Mouse (Mus musculus) gastrocnemius, postnatal 10 days (tissue): ENCODE results near the gene Agap2. TPM values are rescaled to one million over a fixed set of nuclear protein-coding genes. Genes with fewer than 3 reads are reported as not detected.
"Not testable (repeated sequence)": the region's sequence is repeated elsewhere in the genome, so short reads cannot be mapped to it uniquely, and the experiment has no call there.

Experiments used
- DNase-seq: peaks from one replicate; pipeline ENCODE4 v3.0.0; 2021; ENCODE audit warnings: mixed read lengths
- total RNA-seq, 2 experiments: library from RNA; stranded (reverse); gene quantifications; 2 replicates each; pipeline ENCODE4 v1.2.3; 2021

The Agap2 gene
- total RNA-seq, 2 experiments from 2014 or later = 2.7 to 3.4 TPM

DNA sequence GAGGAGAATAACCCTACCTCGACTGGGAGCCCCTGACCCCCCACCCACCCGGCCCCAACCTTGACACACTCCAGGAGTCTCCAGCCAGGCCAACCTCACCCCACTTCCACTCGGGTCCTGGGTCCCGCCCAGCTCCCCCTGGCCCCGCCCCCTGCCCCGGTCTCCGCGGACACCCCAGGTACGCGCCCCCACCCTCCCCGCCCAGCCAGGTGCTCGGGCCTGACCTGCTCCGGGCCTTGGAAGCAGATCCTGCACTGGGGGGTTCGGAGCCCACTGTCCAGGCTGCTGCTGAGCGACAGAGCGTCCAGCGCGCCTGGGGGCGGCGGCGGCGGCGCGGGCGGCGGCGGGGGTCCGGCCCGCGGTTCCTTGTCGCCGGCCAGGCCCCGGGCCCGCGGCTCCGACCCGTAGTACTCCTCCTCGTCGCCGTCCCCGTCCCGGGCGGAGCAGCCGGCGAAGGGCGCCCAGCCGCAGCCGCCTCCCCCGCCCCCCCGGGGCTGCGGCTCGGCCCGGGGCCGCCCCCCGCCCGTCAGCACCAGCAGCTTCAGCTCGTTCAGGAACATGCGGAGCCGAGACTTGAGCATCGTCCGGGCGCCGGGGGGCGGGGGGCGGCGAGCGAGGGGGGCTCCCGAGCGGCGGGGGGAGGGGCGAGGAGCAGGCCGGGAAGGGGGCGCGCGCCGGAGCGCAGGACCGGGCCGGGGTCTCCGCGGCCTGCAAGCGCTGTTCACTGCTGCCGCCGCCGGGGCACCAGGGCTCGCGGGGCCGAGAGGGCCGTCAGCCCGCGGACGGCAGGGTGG lies 15.7 kb upstream of the Agap2 start:
- DNase-seq = no peak

DNA sequence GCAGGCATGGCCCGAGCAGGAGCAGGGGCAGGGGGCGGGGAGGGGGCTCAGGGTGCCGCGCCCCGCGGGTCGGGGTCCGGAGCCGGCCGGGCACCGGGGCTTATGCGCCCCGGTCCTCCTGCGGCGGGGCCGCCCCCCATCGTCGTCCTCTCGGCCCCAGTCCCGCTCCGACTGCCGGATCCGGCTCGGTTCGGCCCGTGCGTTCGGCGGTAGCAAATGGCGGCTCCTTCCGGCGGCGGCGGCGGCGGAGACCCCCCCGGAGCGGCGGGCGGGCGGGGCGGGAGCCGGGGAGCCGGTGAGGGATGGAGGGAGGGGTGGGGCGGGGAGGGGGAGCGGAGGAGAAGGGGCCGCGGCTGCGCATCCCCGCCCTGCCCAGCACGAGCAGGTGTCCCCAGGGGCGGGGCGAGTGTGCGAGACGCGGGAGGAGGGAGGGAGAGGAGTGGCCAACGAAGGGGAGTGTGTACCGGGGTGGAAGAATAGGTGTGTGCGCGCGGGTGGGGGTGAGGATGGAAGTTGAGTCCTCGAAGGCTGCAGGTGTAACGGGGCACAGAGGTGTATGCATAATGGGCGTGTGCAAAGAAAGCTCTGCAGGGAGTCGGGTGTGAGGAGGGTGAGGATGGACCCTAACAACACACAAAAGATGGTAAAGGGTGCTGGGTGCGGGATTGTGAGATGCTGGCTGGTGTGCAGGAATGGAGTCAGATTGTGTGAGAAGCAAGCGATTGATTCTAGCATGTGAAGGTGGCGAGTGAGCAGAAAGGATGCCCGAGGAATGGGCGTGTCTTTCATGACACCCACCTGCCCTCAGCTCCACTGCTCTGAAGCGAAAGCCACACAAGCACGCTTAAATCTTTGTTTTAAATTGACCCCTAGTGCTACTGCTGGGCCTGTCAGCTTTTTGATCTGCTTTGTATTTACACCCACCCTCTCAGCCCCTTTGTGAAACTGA lies 14.8 kb upstream of the Agap2 start, which contains the start of gene March9:
Gene March9 (minus strand): TSS at position 217 of the 949 bp plus-strand sequence.
- DNase-seq = no peak

DNA sequence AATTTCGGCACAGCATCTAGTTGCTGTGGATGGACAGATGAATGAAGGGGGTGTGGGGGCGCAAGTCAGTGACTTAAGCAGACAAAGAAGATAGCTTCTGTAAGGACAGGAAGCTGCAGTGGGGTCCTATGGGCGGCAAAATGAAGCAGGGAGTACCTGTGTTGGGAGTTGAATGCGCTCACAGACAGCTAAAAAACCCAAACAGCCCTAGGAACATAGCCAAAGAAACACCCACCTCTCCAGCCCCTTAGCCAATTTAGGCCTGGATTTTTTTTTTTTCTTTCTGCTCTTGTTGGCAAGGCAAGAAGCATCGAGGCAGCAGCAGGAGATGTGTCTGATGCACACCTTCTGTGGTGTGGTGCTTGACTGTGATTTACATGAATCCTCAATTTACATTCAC lies 14.0 kb upstream of the Agap2 start:
- DNase-seq = no peak

DNA sequence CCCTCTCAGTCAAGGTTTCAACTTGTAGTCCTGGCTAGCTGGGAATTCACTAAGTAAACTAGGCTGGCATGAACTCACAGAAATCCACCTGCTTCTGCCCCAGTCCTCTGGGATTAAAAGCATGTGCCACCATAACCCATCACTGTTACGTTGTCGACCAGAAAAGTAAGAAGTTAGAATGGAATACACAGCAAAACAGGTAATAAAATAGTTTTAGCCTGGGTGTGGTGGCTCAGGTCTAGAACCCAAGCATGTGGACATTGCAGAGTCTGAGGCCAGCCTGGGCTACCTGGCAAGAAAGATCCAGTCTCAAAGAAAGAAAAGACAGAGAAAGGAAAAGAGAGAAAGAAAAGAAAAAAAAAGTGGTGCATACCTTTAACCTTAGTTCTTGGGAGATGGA lies 13.6 kb upstream of the Agap2 start:
- no peak for DNase-seq

DNA sequence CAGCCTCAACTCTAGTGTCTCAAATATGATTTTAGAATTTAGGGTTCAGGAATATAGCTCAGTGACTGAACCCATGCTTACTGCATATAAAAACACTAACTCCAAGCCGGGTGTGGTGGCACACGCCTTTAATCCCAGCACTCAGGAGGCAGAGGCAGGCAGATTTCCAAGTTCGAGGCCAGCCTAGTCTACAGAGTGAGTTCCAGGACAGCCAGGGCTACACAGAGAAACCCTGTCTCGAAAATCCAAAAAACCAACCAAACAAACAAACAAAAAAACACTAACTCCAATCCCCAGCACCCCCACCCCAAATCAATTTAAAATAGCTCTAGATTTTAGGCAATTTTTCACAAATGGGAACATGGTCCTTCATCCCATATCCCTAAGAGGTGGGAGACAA lies 13.0 kb upstream of the Agap2 start:
- not testable (repeated sequence) for DNase-seq

DNA sequence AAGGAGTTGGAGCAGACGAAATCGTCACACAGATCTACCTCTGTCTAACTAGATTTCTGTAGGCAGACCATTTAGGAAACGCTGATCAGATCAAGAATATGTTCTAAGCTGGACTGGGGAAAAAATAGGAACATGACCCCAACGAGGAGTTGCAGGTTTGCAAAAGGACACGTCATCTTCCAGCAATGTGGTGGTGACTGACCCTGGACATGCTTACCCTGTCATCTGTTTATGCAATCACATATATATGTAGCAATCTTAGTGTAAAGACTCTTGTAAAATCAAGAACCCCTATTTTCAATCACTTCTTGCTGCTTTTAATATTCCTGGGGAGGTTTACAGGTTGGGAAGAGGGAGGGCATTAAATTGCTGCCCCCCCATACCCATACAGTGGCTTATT lies 12.6 kb upstream of the Agap2 start:
- DNase-seq = no peak

DNA sequence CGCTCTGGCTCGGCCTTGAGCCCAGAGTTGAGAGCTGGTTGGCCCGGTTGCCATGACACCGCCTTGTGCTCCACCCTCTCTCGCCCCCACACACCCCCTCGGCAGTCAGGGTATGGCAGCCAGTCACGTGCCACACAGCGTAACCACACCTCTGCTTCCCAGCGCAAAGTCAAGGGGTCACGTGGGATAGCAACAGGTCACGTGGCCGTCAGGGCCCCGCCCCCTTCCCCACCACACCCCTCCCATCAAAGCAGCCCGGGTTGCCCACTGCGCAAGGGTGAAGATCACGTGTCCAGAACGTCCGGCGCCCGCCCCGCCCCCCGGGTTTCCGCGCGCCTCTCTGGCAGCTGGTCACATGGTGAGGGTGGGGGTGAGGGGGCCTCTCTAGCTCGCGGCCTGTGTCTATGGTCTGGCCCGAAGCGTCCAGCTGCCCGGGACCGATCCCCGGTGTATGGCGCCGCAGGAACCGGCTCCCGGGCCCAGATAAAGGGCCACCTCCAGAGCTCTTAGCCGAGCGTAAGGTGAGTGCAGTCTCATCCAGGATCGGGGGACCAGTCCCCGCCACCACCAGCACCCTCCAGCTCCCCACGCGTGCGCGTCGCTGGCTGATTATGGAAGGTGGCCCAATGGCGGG lies 11.7 kb upstream of the Agap2 start, which contains the start of gene Cdk4:
Gene Cdk4 (plus strand): TSS at position 296 of the 634 bp plus-strand sequence.
- DNase-seq = peak; percentile 98

DNA sequence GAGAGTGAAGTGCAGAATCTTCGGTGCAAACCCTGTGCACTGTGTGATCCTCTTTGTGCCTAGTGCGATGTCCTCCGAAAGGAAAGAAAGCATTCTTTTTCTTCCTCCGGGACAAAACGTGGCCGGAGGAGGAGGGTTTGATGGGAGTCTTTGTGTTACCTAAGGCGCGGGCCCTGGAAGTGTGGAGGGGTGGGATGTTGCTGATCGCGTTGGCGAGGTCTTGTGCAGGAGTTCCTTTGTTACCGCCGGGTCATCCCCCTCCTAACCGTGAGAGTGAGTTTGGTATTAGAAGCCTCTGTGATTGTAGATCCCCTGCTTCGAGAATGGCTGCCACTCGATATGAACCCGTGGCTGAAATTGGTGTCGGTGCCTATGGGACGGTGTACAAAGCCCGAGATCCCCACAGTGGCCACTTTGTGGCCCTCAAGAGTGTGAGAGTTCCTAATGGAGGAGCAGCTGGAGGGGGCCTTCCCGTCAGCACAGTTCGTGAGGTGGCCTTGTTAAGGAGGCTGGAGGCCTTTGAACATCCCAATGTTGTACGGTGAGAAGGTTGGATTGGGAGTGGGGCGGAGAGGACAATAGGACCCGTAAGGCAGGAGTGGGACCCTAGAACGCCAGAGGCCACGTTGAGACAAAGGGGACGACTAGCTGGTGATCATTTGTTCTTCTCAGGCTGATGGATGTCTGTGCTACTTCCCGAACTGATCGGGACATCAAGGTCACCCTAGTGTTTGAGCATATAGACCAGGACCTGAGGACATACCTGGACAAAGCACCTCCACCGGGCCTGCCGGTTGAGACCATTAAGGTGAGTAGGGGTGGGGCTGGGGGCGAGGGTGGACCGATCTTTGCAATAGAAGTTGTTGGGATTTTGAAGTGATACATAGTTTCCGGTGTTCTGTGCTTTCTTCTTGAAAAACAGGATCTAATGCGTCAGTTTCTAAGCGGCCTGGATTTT lies 10.9 kb upstream of the Agap2 start:
- no peak for DNase-seq

DNA sequence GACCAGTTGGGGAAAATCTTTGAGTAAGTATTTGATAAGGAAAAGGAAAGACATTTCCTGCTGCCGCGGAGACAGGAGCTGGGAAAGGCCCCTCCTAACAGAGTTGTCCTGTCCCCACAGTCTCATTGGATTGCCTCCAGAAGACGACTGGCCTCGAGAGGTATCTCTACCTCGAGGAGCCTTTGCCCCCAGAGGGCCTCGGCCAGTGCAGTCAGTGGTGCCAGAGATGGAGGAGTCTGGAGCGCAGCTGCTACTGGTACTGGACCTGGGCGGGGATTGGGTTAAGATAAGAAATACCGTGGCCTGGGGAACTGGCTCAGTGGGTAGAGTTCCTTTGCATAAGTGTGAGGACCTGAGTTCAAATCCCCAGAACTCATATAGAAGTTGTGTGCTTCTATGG lies 9.1 kb upstream of the Agap2 start:
- no peak for DNase-seq

DNA sequence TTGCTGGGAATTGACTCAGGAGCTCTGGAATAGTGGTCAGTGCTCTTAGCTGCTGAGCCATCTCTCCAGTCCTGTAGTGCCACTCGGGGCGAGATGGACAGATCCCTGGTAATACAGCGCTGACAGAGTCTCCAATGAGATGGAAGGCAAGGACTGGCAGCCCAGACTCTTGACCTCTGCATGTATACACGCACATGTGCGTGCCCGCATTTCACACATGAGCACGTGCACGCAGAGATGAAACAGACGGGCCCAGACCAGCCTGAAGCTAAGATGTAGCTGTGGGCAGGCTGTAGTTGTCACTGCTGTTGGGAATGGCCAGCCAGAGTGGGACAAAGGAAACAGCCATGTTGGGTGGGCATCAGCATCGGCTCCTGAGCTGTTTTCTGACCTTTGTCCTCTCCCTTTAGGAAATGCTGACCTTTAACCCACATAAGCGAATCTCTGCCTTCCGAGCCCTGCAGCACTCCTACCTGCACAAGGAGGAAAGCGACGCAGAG lies 8.5 kb upstream of the Agap2 start:
- DNase-seq = no peak

DNA sequence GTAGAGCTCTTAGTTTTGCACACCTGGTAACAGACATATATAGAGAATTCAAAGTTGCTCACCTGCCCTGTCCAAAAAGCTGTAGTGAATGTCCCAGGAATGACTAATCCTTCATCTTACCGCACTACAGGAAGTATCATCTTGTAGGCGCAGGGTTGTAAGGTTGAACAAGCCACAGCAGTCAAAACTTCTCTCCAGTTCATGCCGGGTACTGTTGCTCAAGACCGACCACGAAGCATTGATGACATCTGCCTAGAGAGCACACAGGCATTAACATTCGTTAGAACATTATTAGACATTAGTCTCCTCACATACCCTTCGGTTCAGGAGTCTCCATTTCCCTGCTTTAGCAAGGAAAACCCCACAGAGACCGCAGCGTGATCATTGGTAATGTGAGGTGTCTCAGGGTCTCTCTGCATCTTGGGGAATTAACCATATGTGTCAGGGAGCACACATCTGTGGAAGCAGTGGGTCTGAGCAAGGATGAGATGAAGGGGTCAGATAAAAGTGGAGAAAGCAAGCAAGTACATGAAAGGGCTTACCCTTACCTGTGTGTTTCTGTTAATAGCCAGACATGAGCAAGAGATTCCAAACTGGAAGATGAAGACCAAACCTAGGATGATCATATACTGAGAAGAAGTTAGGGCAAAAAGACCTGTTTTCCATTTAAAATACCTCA lies 6.6 kb upstream of the Agap2 start:
- DNase-seq = no peak

DNA sequence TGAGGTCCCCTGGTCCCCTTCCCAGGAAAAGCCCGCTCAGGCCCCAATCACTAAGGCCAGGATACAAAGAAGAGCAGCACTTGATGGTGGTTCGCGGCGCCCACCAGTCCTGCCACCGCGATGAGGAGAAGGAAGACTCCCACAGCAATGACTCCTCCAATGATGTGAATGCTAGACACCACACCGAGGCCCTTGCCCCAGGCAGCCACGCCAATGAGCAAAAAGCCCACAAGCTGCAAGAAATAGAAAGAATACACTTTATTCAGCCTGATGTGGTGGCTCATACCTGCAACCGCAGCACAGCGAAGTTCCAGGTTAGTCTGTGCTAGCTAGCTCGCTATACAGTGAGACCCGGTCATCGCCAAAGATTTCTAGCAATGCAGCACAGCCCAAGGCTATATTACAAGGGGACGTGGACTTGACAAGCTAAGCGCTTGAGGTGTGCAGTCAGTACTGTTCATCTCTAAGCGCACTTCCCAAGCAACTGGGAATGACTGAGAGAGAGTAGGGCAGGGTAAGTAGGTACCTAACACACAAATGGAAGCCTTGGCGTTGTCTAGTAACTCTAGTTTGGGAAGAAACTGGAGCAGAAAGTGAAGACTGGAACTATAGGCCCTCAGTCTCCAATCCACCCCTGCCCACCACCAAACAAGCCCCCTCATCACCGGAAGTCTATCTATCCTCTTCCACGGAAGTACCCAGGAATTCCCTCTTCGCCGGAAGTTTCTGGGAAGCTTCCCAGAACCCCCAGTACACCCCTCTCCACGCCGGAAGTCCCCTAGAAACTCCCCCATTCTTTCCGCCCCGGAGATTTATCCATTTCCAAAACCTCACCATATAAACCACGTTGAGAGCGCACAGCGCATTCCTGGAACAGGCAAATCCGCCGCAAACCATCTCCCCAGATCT lies 5.5 kb upstream of the Agap2 start:
- no peak for DNase-seq

DNA sequence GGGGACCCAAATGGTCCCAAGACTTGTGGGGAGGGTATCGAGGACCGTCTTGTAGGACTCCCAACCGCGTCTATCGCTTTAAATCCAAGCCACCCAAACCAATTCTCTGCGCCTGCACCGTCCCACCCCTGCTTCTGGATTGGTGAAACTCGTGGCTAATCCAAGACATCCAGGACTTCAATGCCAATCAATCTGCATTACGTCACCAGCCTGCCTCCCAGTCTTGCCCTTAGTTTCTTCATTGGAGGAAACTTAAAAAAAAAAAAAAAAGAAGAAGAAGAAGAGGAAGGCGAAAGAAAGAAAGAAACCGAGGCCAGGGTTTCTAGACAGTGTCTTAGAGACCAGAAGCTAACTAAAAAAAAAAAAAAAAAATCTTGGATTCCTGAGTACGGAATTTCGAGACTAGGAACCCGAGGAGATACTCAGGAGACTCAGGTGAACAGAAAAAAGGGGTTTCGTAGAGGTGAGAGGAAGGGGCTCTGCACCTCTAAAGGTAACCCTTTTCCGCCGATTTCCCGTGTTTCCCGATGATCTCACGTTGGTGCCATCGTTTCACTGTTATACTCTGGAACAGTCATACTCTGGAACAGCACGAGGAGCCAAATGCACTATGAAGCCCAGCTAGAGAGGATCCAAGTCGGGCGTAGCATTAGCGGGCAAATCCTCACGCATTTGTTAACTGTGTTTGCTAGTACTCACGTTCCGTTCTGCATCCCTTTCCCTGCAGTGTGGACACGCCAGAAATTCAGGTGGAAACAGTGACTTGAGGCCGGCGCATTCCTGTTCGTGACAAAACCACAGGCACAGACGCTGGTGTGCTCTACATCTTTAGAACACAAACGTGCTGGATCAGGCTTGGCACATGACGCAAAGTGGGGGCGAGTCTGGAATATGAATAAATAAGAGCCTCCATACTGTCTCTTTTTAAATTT lies 4.6 kb upstream of the Agap2 start, which contains the start of gene Tspan31:
Gene Tspan31 (minus strand): TSS at position 75 of the 932 bp plus-strand sequence.
- peak; percentile 74 for DNase-seq

DNA sequence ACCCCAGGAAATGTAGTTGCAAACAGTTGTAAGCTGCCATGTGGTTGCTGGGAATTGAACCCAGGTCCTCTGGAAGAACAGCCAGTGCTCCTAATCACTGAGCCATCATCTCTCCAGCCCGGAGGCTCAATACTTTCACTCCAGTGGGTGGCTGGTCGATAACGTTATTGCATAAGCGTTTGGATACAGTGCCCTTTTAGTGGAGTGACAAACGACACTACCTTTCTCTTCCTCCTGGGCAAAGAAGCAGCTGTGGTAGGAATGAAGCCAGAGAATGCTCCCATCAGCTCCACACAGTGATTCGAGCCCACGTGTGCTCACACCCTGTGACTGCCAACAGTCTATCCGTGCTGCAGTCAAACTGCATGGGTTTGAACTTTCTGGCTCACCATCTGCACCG lies 3.9 kb upstream of the Agap2 start:
- DNase-seq = no peak

DNA sequence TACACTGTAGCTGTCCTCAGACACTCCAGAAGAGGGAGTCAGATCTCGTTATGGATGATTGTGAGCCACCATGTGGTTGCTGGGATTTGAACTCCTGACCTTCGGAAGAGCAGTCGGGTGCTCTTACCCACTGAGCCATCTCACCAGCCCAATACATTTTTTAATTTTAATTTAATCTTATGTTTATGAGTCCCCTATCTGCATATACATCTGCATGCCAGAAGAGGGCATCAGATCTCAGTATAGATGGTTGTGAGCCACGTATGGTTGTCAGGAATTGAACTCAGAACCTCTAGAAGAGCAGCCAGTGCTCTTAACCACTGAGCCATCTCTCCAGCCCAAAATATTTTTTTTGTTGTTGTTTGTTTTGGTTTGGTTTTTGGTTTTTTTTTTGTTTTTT lies 2.8 kb upstream of the Agap2 start:
- DNase-seq = not testable (repeated sequence)

DNA sequence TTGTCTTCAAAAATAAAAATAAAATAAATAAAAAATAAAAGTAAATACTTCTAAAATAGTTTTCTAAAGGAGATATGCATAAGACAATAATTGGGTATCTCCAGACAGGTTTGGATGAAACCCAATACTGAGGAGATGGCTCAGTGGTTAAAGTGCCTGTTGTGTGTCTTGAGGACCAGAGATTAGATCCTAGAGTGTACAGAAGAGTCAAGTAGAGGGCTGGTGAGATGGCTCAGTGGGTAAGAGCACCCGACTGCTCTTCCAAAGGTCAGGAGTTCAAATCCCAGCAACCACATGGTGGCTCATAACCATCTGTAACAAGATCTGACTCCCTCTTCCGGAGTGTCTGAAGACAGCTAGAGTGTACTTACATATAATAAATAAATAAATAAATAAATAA lies 2.1 kb upstream of the Agap2 start:
- DNase-seq = not testable (repeated sequence)

DNA sequence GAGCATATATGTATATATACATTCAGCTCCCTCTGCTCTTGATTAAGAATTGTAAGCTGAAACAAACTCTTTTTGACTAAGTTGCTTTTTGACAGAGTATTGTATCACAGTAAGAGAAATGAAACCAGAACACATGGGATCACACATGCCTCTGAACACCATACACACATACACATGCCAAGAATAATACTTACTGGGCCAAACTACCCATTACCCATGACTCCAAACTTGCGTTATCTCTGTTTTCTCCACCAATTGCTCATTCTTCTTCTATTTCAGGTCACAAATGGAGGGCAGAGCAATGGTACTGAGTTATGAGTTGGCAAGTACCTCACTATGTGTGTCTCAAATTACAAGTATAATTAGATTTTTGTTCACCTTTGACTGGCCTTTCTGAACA lies 1.1 kb upstream of the Agap2 start:
- no peak for DNase-seq

DNA sequence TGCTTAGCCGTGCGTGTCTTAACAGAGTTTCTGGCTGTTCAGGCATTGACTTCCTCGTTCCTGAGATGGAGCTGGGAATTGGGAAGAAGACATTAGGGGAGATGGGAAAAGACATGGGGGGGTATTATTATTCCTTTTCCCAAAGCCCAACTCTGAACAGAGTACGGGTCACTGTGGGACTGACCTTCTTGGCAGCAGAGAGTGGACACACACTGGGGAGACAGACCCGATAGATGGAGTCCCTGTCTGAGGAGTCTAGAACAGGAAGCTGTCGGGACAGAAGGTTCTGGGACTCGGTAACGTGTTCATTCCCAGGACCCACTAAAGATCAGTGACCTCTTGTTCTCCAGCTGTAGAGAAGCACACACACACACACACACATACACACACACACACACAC lies 567 bp downstream of the Agap2 start:
- no peak for DNase-seq
